Mouse (Mus musculus) mouse embryonic stem cell (cell line): ENCODE data around the gene Odf4.
"Not testable (repeated sequence)": the region's sequence is repeated elsewhere in the genome, so short reads cannot be mapped to it uniquely, and the experiment has no call there.

Experiments used
- in situ Hi-C, 2 experiments: fragments of 300-500 bp; cut with MboI; formaldehyde crosslinking; loops; 1 replicate in 1 of 2; 3 replicates in 1 of 2; pipeline ENCODE4 v1.14.3; 2019 to 2020; ENCODE audit warnings: low sequenced_read_pairs in 2 of 2, low pct_unique_long_range_greater_than_20kb in 1 of 2, mixed read lengths in 1 of 2; ENCODE audit not compliant: unreplicated experiment in 1 of 2

Gene Odf4

GRCm38 (mm10) chr11:68926981-68927380 is at the start of gene Odf4:
Gene Odf4 (minus strand): TSS chr11:68927081.
- in situ Hi-C loops = no loop called here

- in situ Hi-C loops = no loop called here
Measured at GRCm38 (mm10) chr11:68975601-68976000, 48.7 kb upstream of the Odf4 start.

- in situ Hi-C loops = no loop called here
Measured at GRCm38 (mm10) chr11:68975085-68975484, 48.2 kb upstream of the Odf4 start, which contains the start of gene Rangrf. Gene Rangrf (minus strand): TSS chr11:68975185.

GRCm38 (mm10) chr11:68974059-68974450 is 47.2 kb upstream of the Odf4 start:
- in situ Hi-C loops = loop anchor here in 1 of 2 experiments (5.0 kb wide), 1 partner anchor 72 kb away; the partner anchor contains the start of gene Rpl26

- in situ Hi-C loops = loop anchor here in 1 of 2 experiments (5.0 kb wide), 1 partner anchor 71 kb away; the partner anchor contains the start of gene Rpl26
Measured at GRCm38 (mm10) chr11:68973250-68974058, 46.6 kb upstream of the Odf4 start.

- in situ Hi-C loops = loop anchor here in 1 of 2 experiments (5.0 kb wide), 1 partner anchor 68 kb away; the partner anchor contains the start of gene Rpl26
Measured at GRCm38 (mm10) chr11:68970232-68970631, 43.4 kb upstream of the Odf4 start.

- in situ Hi-C loops = no loop called here
Measured at GRCm38 (mm10) chr11:68968752-68969151, 41.9 kb upstream of the Odf4 start.

GRCm38 (mm10) chr11:68967337-68968282 is 40.7 kb upstream of the Odf4 start, which contains the start of gene Slc25a35:
Gene Slc25a35 (plus strand): TSS chr11:68968131.
- in situ Hi-C loops = no loop called here

- in situ Hi-C loops = no loop called here
Measured at GRCm38 (mm10) chr11:68966554-68966953, 39.7 kb upstream of the Odf4 start.

- in situ Hi-C loops = no loop called here
Measured at GRCm38 (mm10) chr11:68965845-68966244, 39.0 kb upstream of the Odf4 start.

- in situ Hi-C loops = no loop called here
Measured at GRCm38 (mm10) chr11:68965050-68965449, 38.2 kb upstream of the Odf4 start.

- in situ Hi-C loops = no loop called here
Measured at GRCm38 (mm10) chr11:68963405-68963804, 36.5 kb upstream of the Odf4 start.

GRCm38 (mm10) chr11:68962159-68962558 is 35.3 kb upstream of the Odf4 start:
- in situ Hi-C loops = not testable (repeated sequence)

GRCm38 (mm10) chr11:68961596-68961995 is 34.7 kb upstream of the Odf4 start:
- in situ Hi-C loops = no loop called here

- in situ Hi-C loops = no loop called here
Measured at GRCm38 (mm10) chr11:68957971-68958370, 31.1 kb upstream of the Odf4 start.

GRCm38 (mm10) chr11:68957308-68957707 is 30.4 kb upstream of the Odf4 start, which contains the start of gene Arhgef15:
Gene Arhgef15 (minus strand): TSS chr11:68957480.
- in situ Hi-C loops = no loop called here

GRCm38 (mm10) chr11:68956697-68957096 is 29.8 kb upstream of the Odf4 start:
- in situ Hi-C loops = no loop called here

GRCm38 (mm10) chr11:68956107-68956506 is 29.2 kb upstream of the Odf4 start:
- in situ Hi-C loops = no loop called here

GRCm38 (mm10) chr11:68955473-68955872 is 28.6 kb upstream of the Odf4 start:
- in situ Hi-C loops = no loop called here
